Mouse (Mus musculus) cerebellum, postnatal 36 days (tissue): ENCODE results near the gene Ambra1.
A peak's percentile ranks its signal among the peaks of the same experiment; 100 is the strongest.

Experiments
- DNase-seq, 2 experiments: peaks; one replicate each; pipeline ENCODE4 v3.0.0; 2021 to 2022; ENCODE audit warnings: mixed read lengths in 2 of 2

Ambra1 gene

GRCm38 (mm10) chr2:91939303-91939935 lies 209.5 kb downstream of the Ambra1 start:
- DNase-seq, result no peak

- DNase-seq, result no peak
These were observed 212.4 kb downstream of the Ambra1 start for GRCm38 (mm10) chr2:91942356-91942755.

GRCm38 (mm10) chr2:91944170-91944950 lies 214.4 kb downstream of the Ambra1 start:
- peak; percentile 86 to 87 for DNase-seq

DNA sequence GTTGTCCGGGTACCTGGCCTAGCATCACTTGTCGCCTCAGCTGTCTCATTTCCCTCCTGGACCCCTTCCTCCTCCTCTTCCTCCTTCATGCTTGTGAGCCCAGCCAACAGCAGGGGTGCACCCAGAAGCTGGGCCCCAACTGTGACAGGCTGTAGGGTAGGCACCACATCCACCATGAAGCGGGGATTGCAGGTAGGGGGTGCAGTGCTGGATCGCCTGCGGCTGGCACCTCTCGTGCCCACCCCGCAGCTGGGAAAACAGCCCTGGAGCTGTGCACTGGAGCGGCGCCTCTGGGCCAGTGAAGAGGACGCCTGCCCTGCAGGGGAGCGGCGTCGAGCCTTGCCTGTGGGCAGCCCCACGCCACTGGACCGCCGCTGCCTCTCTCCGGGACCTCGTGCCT lies 215.5 kb downstream of the Ambra1 start, which contains the start of gene Gm9821:
Gene Gm9821, plus strand, starts transcription at position 221 of the 400 bp plus-strand sequence.
- no peak for DNase-seq

GRCm38 (mm10) chr2:91946836-91947235 lies 216.9 kb downstream of the Ambra1 start:
- peak; percentile 39 to 48 for DNase-seq

- DNase-seq, result peak; percentile 46 to 59
These were observed 217.6 kb downstream of the Ambra1 start for GRCm38 (mm10) chr2:91947397-91948150.

GRCm38 (mm10) chr2:91948151-91948509 lies 218.2 kb downstream of the Ambra1 start:
- no peak for DNase-seq

- DNase-seq, result peak; percentile 55 to 59
These were observed 218.9 kb downstream of the Ambra1 start for GRCm38 (mm10) chr2:91948792-91949241.

DNA sequence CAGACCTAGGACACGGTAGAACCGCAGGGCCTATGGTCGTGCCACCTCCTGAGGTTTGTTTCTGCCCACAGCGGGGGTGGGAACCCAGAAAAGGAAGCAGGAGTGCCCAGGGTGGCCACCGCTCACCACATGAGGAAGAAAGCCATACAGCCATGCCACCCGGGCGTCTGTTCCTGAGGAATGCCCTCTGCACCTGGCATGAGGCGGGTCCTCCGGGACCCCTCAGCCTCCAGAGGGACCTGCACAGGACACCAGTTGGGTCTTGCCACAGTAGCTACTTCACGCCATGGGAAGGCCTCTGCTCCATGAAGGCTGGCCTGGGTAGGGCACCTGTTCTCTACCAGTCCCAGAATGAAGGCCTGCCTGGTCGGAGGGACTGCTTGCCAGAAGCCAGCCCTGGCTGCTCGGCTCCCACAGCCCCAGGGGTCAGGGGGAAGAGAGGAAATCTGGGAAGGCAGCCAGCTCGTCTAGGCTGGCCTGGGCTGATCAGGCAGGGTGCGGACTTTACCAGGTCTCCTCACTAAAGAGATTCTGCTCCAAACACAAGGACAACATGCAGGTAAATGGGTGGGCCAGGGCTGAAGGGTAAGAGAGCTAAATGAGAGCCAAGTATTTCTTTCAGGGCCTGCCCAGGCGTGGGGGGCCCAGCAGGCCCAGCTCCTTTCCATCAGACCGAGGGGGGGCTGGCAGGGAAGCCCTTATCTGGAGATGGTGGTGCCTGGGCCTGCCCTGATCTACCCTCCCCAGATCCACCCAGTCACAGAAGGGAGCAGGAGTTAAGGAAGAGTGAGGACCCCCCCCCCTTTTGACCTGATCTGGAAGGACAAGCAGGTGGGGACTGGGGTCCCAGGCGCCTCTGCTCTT lies 219.7 kb downstream of the Ambra1 start:
- DNase-seq, result peak; percentile 73 to 77

DNA sequence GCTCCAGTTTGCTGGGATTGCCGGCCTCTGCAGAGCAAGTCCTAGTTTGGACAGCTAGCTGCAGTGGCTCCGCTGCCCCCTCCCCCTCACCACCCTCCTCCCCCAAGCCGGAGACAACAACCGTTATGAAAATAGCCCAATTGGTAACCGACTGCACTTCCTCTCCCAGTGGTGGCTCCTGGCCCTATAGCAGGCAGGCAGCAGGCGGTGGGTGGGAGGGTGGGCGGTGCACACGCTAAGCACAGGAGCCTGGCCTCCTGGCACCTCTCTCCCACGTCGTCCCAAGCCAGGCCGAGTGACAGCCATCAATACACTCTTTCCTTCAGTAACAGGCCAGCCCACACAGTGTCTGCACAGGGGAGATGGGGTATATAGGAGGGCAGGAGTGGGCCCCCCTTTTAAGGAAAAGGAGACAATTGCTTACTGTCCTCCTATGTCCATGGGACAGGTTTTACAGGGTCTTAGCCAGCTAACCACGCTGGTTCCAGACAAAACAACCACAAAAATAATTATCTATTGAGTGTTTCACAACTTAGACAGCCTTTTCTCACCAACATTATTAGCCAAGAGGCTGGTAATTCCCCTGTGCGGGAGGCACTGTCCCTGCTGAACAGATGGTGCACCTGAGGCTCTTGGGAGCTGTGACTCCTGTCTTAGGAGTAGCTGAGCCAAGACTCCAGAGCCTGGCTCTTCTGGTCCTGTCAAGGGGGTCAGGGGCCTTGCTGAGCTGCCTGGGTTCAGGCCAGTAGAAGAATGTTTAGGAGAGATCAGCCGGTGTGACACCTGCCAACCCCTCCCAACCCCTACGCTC lies 220.5 kb downstream of the Ambra1 start:
- peak; percentile 78 to 81 for DNase-seq

DNA sequence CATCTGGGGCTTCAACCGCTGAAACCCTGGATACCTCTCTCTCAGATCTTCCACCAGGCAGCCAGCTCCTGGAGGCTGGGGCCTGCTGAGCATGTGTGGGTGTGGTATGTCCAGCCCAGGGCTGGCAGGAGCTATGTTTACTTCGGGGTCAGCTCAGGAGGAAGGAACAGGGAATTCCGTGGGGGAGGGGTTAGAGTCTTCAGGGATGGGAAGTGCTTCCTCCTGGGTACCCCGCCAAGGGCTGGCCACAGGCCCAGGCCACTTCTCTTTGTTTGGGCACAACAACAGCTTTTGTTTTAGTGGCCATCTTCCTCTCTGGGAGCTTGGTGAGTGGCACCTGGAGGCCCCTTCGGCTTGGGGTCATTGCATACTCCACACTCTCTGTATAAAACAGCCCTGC lies 223.9 kb downstream of the Ambra1 start:
- peak; percentile 52 to 56 for DNase-seq

DNA sequence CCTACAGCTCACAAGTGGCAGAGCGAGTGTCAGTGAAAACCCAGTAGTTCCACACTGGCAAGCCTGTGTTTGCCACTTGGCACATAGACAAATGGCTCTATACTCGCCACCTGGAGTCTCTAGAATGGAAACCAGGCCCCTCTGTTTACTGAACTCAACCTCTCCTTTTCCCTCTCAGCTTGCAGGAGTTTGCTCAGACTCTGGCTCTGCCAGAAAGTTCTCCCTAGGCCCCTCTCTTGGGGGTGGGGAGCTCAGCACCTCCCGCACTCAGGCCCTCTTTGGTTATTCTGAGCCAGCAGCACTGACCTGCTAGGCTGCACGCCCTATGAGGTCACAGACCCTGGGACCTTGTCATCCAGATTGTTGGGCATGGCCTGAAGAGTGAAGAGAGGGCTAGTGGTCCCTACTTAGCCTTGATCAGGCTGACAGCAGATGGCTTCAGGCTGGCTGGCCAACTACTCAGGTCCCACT lies 225.2 kb downstream of the Ambra1 start:
- DNase-seq, result peak; percentile 49 to 60

- DNase-seq, result no peak
These were observed 225.9 kb downstream of the Ambra1 start for GRCm38 (mm10) chr2:91955875-91956274.

GRCm38 (mm10) chr2:91957096-91957495 lies 227.2 kb downstream of the Ambra1 start:
- DNase-seq, result peak; percentile 40 to 54

DNA sequence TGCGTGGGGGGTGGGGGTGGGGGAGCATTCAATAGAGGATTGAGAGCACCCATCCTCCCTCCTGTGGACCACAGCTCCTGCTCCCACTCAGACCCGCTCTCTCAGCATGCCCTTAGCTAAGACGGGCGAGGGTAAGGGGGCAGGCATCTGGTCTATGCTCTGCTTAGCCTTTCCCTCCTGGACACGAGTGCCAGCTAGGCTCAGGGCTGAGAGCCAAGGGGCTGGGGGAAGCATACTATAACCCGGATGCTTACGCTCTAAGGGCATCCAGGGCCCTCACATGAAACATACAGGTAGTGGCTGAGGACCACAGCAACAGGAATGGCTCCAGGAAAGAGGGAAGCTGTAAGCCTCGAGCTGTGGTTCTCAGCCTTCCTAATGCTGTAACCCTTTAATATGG lies 228.1 kb downstream of the Ambra1 start:
- DNase-seq, result no peak

DNA sequence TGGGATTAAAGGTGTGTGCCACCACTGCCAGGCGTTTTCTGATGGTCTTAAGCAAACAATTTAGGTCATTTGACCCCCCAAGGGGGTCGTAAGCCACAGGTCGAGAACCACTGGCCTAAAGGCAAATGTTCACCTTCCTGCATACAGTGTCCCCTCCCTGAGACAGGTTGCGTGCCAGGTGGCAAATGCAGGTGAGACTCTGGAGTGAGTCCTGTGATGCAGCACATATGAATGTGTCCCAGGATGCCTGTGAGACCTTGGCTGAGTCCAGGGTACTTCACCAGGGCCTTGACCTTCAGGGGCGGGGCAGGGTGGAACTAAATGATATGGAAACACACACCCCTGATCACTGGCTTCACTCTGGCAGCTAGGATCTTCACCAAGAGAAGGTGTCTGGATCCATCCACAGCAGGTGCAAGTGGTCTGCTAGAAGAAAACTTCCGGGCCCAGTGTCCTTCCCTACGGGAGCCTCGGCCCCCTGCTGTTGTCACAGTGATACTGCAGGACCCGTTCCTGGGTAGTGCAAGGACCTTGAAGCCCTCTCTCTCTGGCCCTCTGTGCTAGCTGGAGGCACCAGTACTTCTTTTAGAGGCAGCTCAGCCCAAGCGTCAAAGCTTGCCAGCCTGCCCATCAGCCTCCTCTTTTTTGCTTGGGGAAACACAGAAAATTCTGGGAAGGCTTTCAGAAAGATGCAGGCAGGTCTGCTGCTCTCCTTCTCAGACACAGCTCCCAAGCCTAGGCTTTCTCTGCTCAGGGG lies 228.9 kb downstream of the Ambra1 start:
- DNase-seq, result peak; percentile 56

DNA sequence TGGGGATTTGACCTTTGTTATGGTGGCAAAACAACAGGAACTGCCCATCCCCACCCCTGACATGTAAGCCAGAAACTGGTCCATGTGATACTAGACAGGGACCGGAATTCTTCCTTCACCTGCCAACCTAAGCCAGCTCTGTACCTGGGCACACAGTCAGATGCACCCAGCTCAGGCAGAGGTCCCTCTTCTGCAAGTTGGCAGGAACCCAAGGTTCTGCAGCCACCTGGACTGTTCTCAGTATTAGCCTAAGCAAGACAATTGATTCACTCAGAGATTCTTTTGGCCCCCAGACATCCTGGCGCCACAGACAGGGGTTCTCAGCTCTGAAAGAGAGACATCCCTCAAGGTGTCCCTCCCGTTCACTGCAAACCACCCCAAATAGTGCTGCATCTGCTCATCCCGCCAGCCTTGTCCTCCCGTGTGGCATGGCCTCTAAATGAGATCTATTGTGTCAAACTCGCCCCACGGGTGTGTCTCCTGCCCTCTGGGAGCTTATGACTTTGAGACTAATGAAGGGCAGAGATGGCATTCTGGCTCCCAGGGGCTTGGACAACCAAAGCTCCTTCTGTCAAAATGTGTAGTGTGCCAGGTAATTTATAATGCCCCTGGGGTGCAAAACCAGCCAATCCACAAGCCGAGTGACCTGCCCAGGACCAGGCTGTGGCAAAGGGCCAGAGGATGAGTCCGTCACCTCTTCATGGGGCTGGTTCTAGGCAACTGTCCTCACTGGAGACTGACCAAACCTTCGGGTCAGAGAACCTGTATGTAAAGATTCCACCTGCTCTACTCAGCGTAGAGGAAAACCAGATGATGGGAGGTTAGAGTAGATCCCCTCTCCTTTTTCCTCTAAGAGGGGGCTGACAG lies 229.8 kb downstream of the Ambra1 start:
- DNase-seq, result peak; percentile 86

GRCm38 (mm10) chr2:91960459-91960858 lies 230.5 kb downstream of the Ambra1 start:
- peak in 1 of 2 experiments; percentile 33 for DNase-seq
